Comparison of ENCODE assay signal across 27 mouse cellular contexts in the genomic region with DNA sequence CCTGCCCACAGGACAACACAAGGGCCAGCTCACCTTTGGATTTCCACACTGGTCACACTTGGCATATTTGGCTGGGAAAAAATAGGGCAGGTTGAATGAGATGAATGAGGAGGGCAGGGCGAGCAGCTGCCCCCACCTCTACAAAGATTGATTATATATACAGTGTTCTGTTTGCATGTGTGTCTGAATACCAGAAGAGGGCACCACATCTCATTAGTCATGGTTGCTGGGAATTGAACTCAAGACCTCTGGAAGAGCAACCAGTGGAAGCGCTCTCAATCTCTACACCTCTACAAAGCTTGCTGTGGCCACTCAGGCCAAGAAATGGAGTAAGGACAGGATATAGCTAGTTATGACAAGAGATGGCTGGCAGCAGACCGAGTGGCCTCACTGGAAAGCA. TPM values are rescaled to one million over a fixed set of nuclear protein-coding genes. Genes with fewer than 3 reads are reported as not detected.
A peak's percentile ranks its signal among the peaks of the same experiment; 100 is the strongest.
DNase-seq lines count a peak whose midpoint lies in the region; ATAC-seq and TF ChIP-seq lines count a peak whose summit lies in the region.
"Had no signal": no experiment of that assay in that cellular context is flagged by ENCODE, and none has a peak within 500 bp of the region (broad histone marks: within the 10 kb centered on the region; RNA-seq: fewer than 3 reads in every experiment).

No protein-coding gene starts in this region.

- no peaks in the 10 kb centered on the region for H3K9me3 ChIP-seq in lung, postnatal 0 days (ENCODE audit: low read length)
- H3K9me3 ChIP-seq: forebrain, embryonic 12.5 days; heart, embryonic 13.5 days; hindbrain, embryonic 10.5 days; intestine, embryonic 15.5 days; kidney, embryonic 15.5 days; limb, embryonic 10.5 days; limb, embryonic 15.5 days; megakaryocyte, embryonic 14.5 days; midbrain, embryonic 13.5 days had no signal

- H3K4me3 ChIP-seq in gastrocnemius, adult 2 months: no peak overlapping the region
- H3K4me3 ChIP-seq in layer of hippocampus, adult 2 months: no peak overlapping the region
- no peak overlapping the region for H3K4me3 ChIP-seq in lung, postnatal 0 days (ENCODE audit: low read depth, low read length)
- H3K4me3 ChIP-seq: erythroblast, embryonic 14.5 days; heart, embryonic 13.5 days; hindbrain, embryonic 10.5 days; intestine, embryonic 15.5 days; kidney, embryonic 15.5 days; limb, embryonic 10.5 days; limb, embryonic 15.5 days; megakaryocyte, embryonic 14.5 days; midbrain, embryonic 13.5 days had no signal

- no peak overlapping the region for H3K4me2 ChIP-seq in lung, postnatal 0 days (replicated peaks; ENCODE audit: low read depth, low read length)
- H3K4me2 ChIP-seq: forebrain, embryonic 12.5 days; heart, embryonic 13.5 days; intestine, embryonic 15.5 days; kidney, embryonic 15.5 days; limb, embryonic 15.5 days; midbrain, embryonic 13.5 days had no signal

- DNase-seq in gastrocnemius, adult 2 months: no peak
- DNase-seq in gastrocnemius, postnatal 36 days: no peak
- no peak for DNase-seq in layer of hippocampus, adult 2 months (ENCODE audit: low spot score in 2 of 2)
- DNase-seq in layer of hippocampus, postnatal 14 days (ENCODE audit: low spot score in 2 of 2): no peak
- no peak for DNase-seq in lung, postnatal 0 days (ENCODE audit: low spot score)
- no peak for DNase-seq in lung, postnatal 14 days
- no peak for DNase-seq in right cerebral cortex, postnatal 10 days (ENCODE audit: low spot score in 2 of 2)
- DNase-seq: adrenal gland, adult 8-10 months; B cell, adult 2 months; cerebellum, adult 9-10 months; gastrocnemius, postnatal 25 days; heart, adult 18-20 months; heart, postnatal 10 days; lung, adult 2 months; right cerebral cortex, postnatal 14 days had no signal

- TF ChIP-seq CTCF in gastrocnemius, adult 2 months (IDR thresholded peaks at IDR 0.05): 0 out of 2 replicates have a peak, but pooled peaks have one; percentile 6
- TF ChIP-seq CTCF in layer of hippocampus, adult 2 months (conservative IDR thresholded peaks at IDR 0.05): peak; percentile 58
- peak; percentile 32 for TF ChIP-seq CTCF in lung, postnatal 0 days (IDR thresholded peaks at IDR 0.05)

- 76% methylated on average over 3 of the region's 3 CpGs for WGBS in lung, postnatal 0 days

- no peak overlapping the region for H3K9ac ChIP-seq in lung, postnatal 0 days (replicated peaks; ENCODE audit: low read depth)
- H3K9ac ChIP-seq: forebrain, embryonic 12.5 days; heart, embryonic 13.5 days; intestine, embryonic 15.5 days; kidney, embryonic 15.5 days; limb, embryonic 15.5 days; midbrain, embryonic 13.5 days had no signal

- ATAC-seq in lung, postnatal 0 days: no peak
- ATAC-seq in megakaryocyte progenitor cell, adult 5-6 weeks (replicated peaks; ENCODE audit: poor library complexity): 0 out of 2 replicates have a peak, but pooled peaks have one; percentile 26
- ATAC-seq: hindbrain, embryonic 16.5 days; intestine, embryonic 15.5 days; midbrain, embryonic 13.5 days had no signal

- no peak for TF ChIP-seq EP300 in lung, postnatal 0 days (IDR thresholded peaks at IDR 0.05)

- no peak overlapping the region for H3K27ac ChIP-seq in gastrocnemius, adult 2 months
- no peak overlapping the region for H3K27ac ChIP-seq in layer of hippocampus, adult 2 months
- no peak overlapping the region for H3K27ac ChIP-seq in lung, postnatal 0 days (ENCODE audit: low read length)
- H3K27ac ChIP-seq: forebrain, embryonic 12.5 days; heart, embryonic 13.5 days; hindbrain, embryonic 10.5 days; intestine, embryonic 15.5 days; kidney, embryonic 15.5 days; limb, embryonic 10.5 days; limb, embryonic 15.5 days; midbrain, embryonic 13.5 days had no signal

- intact Hi-C loops in gastrocnemius, adult 2 months (cut with DNase I): loop anchor here (10.0 kb wide), 1 partner anchor 295 kb away; the partner anchor contains the start of gene Slc25a10
- intact Hi-C loops in gastrocnemius, postnatal 36 days (cut with DNase I): loop anchor here (10.0 kb wide), 1 partner anchor 295 kb away; the partner anchor contains the start of gene Slc25a10

- H3K4me1 ChIP-seq in lung, postnatal 0 days (ENCODE audit: insufficient read depth, low read depth, low read length): peaks cover 6% of the 10 kb centered on the region; the same call in 1 of the 2 replicates

- H3K36me3 ChIP-seq in lung, postnatal 0 days (ENCODE audit: insufficient read depth, low read length): peaks cover 47% of the 10 kb centered on the region; the same call in 1 of the 2 replicates

- H3K27me3 ChIP-seq in lung, postnatal 0 days (replicated peaks; ENCODE audit: insufficient read depth, low read length): no peaks in the 10 kb centered on the region
- H3K27me3 ChIP-seq: forebrain, embryonic 12.5 days; heart, embryonic 13.5 days; intestine, embryonic 15.5 days; kidney, embryonic 15.5 days; limb, embryonic 15.5 days; megakaryocyte, embryonic 14.5 days; midbrain, embryonic 13.5 days had no signal

RNA-seq across cellular contexts. Expression of gene Gps1, which starts 5.7 kb away (rescaled TPM):
- total RNA-seq in gastrocnemius, adult 2 months (2021): 10 to 100 TPM; 57.9 to 65.2 TPM
- total RNA-seq in gastrocnemius, postnatal 36 days (2021): 10 to 100 TPM; 52.6 to 52.7 TPM
- total RNA-seq in layer of hippocampus, adult 2 months (2021): 100 to 1,000 TPM; 150 to 153 TPM
- 100 to 1,000 TPM; 137 to 138 TPM for total RNA-seq in layer of hippocampus, postnatal 14 days (2021)
- polyA plus RNA-seq in lung, postnatal 0 days (2015; fragmentation: Nextera tagmentation; extraction: Ambion mirVana): 121 and 131 TPM in 2 replicates
- total RNA-seq in megakaryocyte progenitor cell, adult 5-6 weeks (2015): 81.2 and 99.9 TPM in 2 replicates
- 90.0 and 93.4 TPM in 2 replicates for total RNA-seq in megakaryocyte progenitor cell, adult 5-6 weeks (2017)

RNA-seq across cellular contexts. Expression of gene Rfng, which starts 5.8 kb away (rescaled TPM):
- total RNA-seq in gastrocnemius, adult 2 months (2021): 10 to 100 TPM; 11.7 to 14.1 TPM
- 1 to 10 TPM; 9.9 to 10.0 TPM for total RNA-seq in gastrocnemius, postnatal 36 days (2021)
- 10 to 100 TPM; 67.7 to 69.7 TPM for total RNA-seq in layer of hippocampus, adult 2 months (2021)
- 10 to 100 TPM; 79.0 to 81.2 TPM for total RNA-seq in layer of hippocampus, postnatal 14 days (2021)
- polyA plus RNA-seq in lung, postnatal 0 days (2015; fragmentation: Nextera tagmentation; extraction: Ambion mirVana): 22.5 and 26.4 TPM in 2 replicates
- total RNA-seq in megakaryocyte progenitor cell, adult 5-6 weeks (2015): 11.6 and 12.2 TPM in 2 replicates
- total RNA-seq in megakaryocyte progenitor cell, adult 5-6 weeks (2017): 2.7 and 5.2 TPM in 2 replicates

RNA-seq across cellular contexts. Expression of gene Dus1l, which starts 6.4 kb away (rescaled TPM):
- 10 to 100 TPM; 31.2 to 31.5 TPM for total RNA-seq in gastrocnemius, adult 2 months (2021)
- 10 to 100 TPM; 31.3 to 32.9 TPM for total RNA-seq in gastrocnemius, postnatal 36 days (2021)
- total RNA-seq in layer of hippocampus, adult 2 months (2021): 10 to 100 TPM; 45.6 to 46.2 TPM
- 10 to 100 TPM; 40.1 to 45.5 TPM for total RNA-seq in layer of hippocampus, postnatal 14 days (2021)
- polyA plus RNA-seq in lung, postnatal 0 days (2015; fragmentation: Nextera tagmentation; extraction: Ambion mirVana): 40.5 and 43.1 TPM in 2 replicates
- total RNA-seq in megakaryocyte progenitor cell, adult 5-6 weeks (2015): 65.0 and 77.7 TPM in 2 replicates
- 53.8 and 60.4 TPM in 2 replicates for total RNA-seq in megakaryocyte progenitor cell, adult 5-6 weeks (2017)

RNA-seq across cellular contexts. Expression of gene Hmga1b, which starts 27.2 kb away (rescaled TPM):
- total RNA-seq in gastrocnemius, adult 2 months (2021): 10 to 100 TPM; 15.7 to 22.2 TPM
- 10 to 100 TPM; 29.5 to 31.9 TPM for total RNA-seq in gastrocnemius, postnatal 36 days (2021)
- 10 to 100 TPM; 20.8 to 24.1 TPM for total RNA-seq in layer of hippocampus, adult 2 months (2021)
- total RNA-seq in layer of hippocampus, postnatal 14 days (2021): 10 to 100 TPM; 16.1 to 21.9 TPM
- polyA plus RNA-seq in lung, postnatal 0 days (2015; fragmentation: Nextera tagmentation; extraction: Ambion mirVana): 2.0 and 3.7 TPM in 2 replicates
- 28.6 and 31.3 TPM in 2 replicates for total RNA-seq in megakaryocyte progenitor cell, adult 5-6 weeks (2015)
- 20.6 and 25.8 TPM in 2 replicates for total RNA-seq in megakaryocyte progenitor cell, adult 5-6 weeks (2017)

RNA-seq across cellular contexts. Expression of gene Fasn, which starts 34.5 kb away (rescaled TPM):
- total RNA-seq in gastrocnemius, adult 2 months (2021): 10 to 100 TPM in 1 of 2 experiments, 1 to 10 TPM in 1; 6.8 to 20.0 TPM
- total RNA-seq in gastrocnemius, postnatal 36 days (2021): 10 to 100 TPM; 12.5 to 20.0 TPM
- 100 to 1,000 TPM; 184 to 185 TPM for total RNA-seq in layer of hippocampus, adult 2 months (2021)
- 100 to 1,000 TPM; 223 to 257 TPM for total RNA-seq in layer of hippocampus, postnatal 14 days (2021)
- polyA plus RNA-seq in lung, postnatal 0 days (2015; fragmentation: Nextera tagmentation; extraction: Ambion mirVana): 54.7 and 63.8 TPM in 2 replicates
- 44.3 and 66.8 TPM in 2 replicates for total RNA-seq in megakaryocyte progenitor cell, adult 5-6 weeks (2015)
- 32.9 and 36.1 TPM in 2 replicates for total RNA-seq in megakaryocyte progenitor cell, adult 5-6 weeks (2017)

Comparison
In these comparisons a context has a peak if more than half of its experiments do, and no peak if none do; other contexts are left out.
1. CTCF ChIP-seq: peak in every context shown above with its lines; median percentile 58 in layer of hippocampus, adult 2 months; 32 in lung, postnatal 0 days; 6 in gastrocnemius, adult 2 months.
2. RNA of gene Rfng, which starts 5.8 kb away (total RNA-seq): 79.0 to 81.2 TPM in layer of hippocampus, postnatal 14 days and 67.7 to 69.7 TPM in layer of hippocampus, adult 2 months; 11.7 to 14.1 TPM in gastrocnemius, adult 2 months, 2.7 to 12.2 TPM in megakaryocyte progenitor cell, adult 5-6 weeks and 9.9 to 10.0 TPM in gastrocnemius, postnatal 36 days; every median in the first group is over 4 times any median in the second.